Mouse (Mus musculus) midbrain, embryonic 16.5 days (tissue): ENCODE results near the gene Cd300lg. TPM values are rescaled to one million over a fixed set of nuclear protein-coding genes. Genes with fewer than 3 reads are reported as not detected.

Experiments used
- ATAC-seq: fragments of 200-750 bp; cut with Nextera tagmentation; 2 replicates; pipeline ENCODE4 v1.8.0; 2017; ENCODE audit warnings: moderate TSS enrichment
- H3K27ac ChIP-seq: fragments of 300-500 bp; sonication (generic); 2 replicates; pipeline ENCODE4 v1.5.1; 2014; ENCODE audit warnings: mild to moderate bottlenecking, low read length, mixed read lengths
- H3K27me3 ChIP-seq: fragments of 300-500 bp; sonication (generic); 2 replicates; pipeline ENCODE4 v1.6.1; 2014; ENCODE audit warnings: low read depth, low read length, mixed read lengths; ENCODE audit not compliant: control insufficient read depth, insufficient read depth
- H3K36me3 ChIP-seq: fragments of 300-500 bp; sonication (generic); 2 replicates; pipeline ENCODE4 v1.6.1; 2014; ENCODE audit warnings: mild to moderate bottlenecking, low read length, moderate library complexity, mixed read lengths; ENCODE audit not compliant: control insufficient read depth, insufficient read depth
- H3K4me1 ChIP-seq: fragments of 300-500 bp; sonication (generic); 2 replicates; pipeline ENCODE4 v1.6.1; 2014; ENCODE audit warnings: mild to moderate bottlenecking, low read length, mixed read lengths; ENCODE audit not compliant: control insufficient read depth, insufficient read depth
- H3K4me2 ChIP-seq: fragments of 300-500 bp; sonication (generic); 2 replicates; pipeline ENCODE4 v1.6.1; 2014; ENCODE audit warnings: mild to moderate bottlenecking, low read length, mixed read lengths
- H3K4me3 ChIP-seq: fragments of 300-500 bp; sonication (generic); 2 replicates; pipeline ENCODE4 v1.5.1; 2014; ENCODE audit warnings: low read depth, mild to moderate bottlenecking, low read length, moderate library complexity, mixed read lengths
- H3K9ac ChIP-seq: fragments of 300-500 bp; sonication (generic); 2 replicates; pipeline ENCODE4 v1.6.1; 2014; ENCODE audit warnings: low read depth, low read length, mixed read lengths
- H3K9me3 ChIP-seq: fragments of 300-500 bp; sonication (generic); replicated peaks from 2 replicates; pipeline ENCODE4 v1.6.1; 2014; ENCODE audit warnings: mild to moderate bottlenecking, low read length, mixed read lengths; ENCODE audit not compliant: control insufficient read depth, poor library complexity, severe bottlenecking
- WGBS: fragments of 180-500 bp; shearing (Covaris S2); extraction: QIAGEN DNeasy Blood & Tissue Kit; methylation state at CpG from one replicate; pipeline ENCODE4 v1.1.7; 2014; 5-methylcytosine and 5-hydroxymethylcytosine counted together
- polyA plus RNA-seq: library from polyadenylated mRNA; unstranded; fragments of >200 nt; fragmentation: Nextera tagmentation; extraction: Ambion mirVana; gene quantifications from 2 replicates; pipeline ENCODE4 v1.2.1, GENCODE M21; 2015

Cd300lg gene
- polyA plus RNA-seq, 1 experiment from 2014 or later: 0.23 TPM

GRCm38 (mm10) chr11:102051954-102052353 is 10.6 kb downstream of the Cd300lg start:
- no peaks in the 10 kb centered on the region for H3K4me1 ChIP-seq
- 40% methylated on average over 4 of the region's 4 CpGs for WGBS
- no peak overlapping the region for H3K4me3 ChIP-seq
- no peaks in the 10 kb centered on the region for H3K36me3 ChIP-seq
- H3K9ac ChIP-seq: no peak overlapping the region
- H3K9me3 ChIP-seq: no peaks in the 10 kb centered on the region
- no peak overlapping the region for H3K27ac ChIP-seq
- H3K27me3 ChIP-seq: no peaks in the 10 kb centered on the region
- no peak for ATAC-seq
- no peak overlapping the region for H3K4me2 ChIP-seq

DNA sequence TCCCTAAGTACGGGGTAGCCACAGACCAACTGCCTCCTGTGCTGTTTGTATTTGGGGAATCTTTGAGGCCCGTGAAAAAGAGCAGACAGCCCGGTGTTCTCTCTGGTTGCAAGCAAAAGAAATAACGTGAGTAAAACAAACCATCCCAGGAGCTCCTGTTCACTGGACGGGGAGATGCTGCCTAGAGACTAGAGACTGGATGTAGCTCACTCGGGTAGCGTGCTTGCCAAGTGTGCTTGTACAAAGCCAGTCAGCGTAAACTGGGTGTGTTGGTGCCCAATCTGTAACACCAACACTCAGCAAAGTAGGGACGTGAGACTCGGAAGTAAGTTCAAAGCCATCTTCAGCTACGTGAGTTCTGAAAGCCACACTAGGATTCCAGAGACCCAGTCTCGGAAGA is 11.4 kb downstream of the Cd300lg start:
- no peaks in the 10 kb centered on the region for H3K4me1 ChIP-seq
- H3K4me2 ChIP-seq: no peak overlapping the region
- H3K4me3 ChIP-seq: no peak overlapping the region
- no peak overlapping the region for H3K27ac ChIP-seq
- H3K9me3 ChIP-seq: no peaks in the 10 kb centered on the region
- H3K36me3 ChIP-seq: no peaks in the 10 kb centered on the region
- no peak overlapping the region for H3K9ac ChIP-seq
- 80% methylated on average over 12 of the region's 12 CpGs for WGBS
- no peaks in the 10 kb centered on the region for H3K27me3 ChIP-seq
- ATAC-seq: no peak

GRCm38 (mm10) chr11:102053183-102053582 is 11.9 kb downstream of the Cd300lg start:
- no peaks in the 10 kb centered on the region for H3K36me3 ChIP-seq
- H3K4me2 ChIP-seq: no peak overlapping the region
- H3K4me1 ChIP-seq: no peaks in the 10 kb centered on the region
- H3K27ac ChIP-seq: no peak overlapping the region
- H3K9me3 ChIP-seq: no peaks in the 10 kb centered on the region
- H3K27me3 ChIP-seq: no peaks in the 10 kb centered on the region
- WGBS: 80% methylated on average over 7 of the region's 7 CpGs
- H3K4me3 ChIP-seq: no peak overlapping the region
- no peak overlapping the region for H3K9ac ChIP-seq
- no peak for ATAC-seq

DNA sequence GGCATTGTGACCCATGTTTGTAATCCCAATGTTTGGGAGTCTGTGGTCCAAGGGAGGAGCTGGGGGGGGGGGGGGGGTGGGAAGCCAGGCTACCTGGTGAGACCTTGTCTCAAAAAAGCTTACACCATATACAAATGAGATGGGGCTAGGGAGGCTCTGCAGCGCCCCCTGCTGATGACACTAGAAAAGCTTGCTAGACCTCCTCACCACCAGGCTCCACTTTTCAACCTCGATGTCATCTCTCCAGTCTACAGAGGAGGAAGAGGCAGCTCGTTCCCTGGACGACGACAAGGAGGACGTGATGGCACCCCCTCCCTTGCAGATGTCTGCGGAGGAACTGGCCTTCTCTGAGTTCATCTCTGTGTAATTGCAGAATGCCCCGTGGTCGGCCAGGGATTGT is 12.5 kb downstream of the Cd300lg start:
- no peak overlapping the region for H3K4me3 ChIP-seq
- no peaks in the 10 kb centered on the region; the same call in 1 of the 2 replicates for H3K36me3 ChIP-seq
- no peak overlapping the region for H3K4me2 ChIP-seq
- no peaks in the 10 kb centered on the region for H3K9me3 ChIP-seq
- no peak overlapping the region; the same call in 1 of the 2 replicates for H3K9ac ChIP-seq
- H3K4me1 ChIP-seq: no peaks in the 10 kb centered on the region
- no peak overlapping the region for H3K27ac ChIP-seq
- no peaks in the 10 kb centered on the region for H3K27me3 ChIP-seq
- 25% methylated on average over 9 of the region's 9 CpGs for WGBS
- ATAC-seq: no peak

DNA sequence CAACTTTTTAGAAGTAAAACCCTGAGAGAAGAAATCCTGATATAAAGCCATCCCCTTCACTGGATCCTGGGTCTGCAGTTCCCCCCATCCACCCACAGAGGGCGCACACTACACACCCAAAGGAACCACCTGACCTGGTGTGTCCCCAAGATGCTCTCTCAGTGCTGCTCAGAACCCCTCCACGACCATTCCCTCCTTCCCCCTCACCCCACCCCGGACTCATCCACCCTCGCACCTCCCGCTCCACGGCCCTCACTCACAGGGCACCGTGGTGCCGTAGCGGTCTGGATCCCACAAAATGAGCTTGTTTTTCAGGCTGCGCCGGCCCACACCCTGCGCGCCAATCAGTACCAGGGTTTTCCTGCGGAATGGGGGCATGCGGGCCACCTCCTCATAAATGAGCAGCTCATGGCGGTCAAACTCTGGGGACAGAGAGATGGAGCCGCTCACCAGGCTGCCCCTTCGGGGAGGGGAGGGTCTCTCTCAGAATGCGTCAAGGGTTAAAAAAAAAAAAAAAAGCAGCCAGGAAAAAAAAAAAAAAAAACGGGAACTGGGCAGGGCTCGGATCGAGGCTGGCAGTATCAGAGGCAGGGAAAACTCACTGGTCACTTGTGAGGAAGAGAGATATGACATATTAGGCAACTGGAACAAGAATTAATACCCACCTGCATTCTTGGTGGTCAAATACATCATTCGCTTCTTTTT is 20.1 kb downstream of the Cd300lg start:
- H3K27me3 ChIP-seq: no peaks in the 10 kb centered on the region
- H3K4me1 ChIP-seq: peaks cover 6% of the 10 kb centered on the region; the same call in 1 of the 2 replicates
- no peaks in the 10 kb centered on the region for H3K9me3 ChIP-seq
- WGBS: 4% methylated on average over 23 of the region's 23 CpGs
- H3K9ac ChIP-seq: peak overlapping the region; percentile 57
- peaks cover 25% of the 10 kb centered on the region for H3K36me3 ChIP-seq
- H3K27ac ChIP-seq: no peak overlapping the region
- H3K4me2 ChIP-seq: peak overlapping the region; percentile 68
- peak; percentile 76 for ATAC-seq
- H3K4me3 ChIP-seq: peak overlapping the region; percentile 43

DNA sequence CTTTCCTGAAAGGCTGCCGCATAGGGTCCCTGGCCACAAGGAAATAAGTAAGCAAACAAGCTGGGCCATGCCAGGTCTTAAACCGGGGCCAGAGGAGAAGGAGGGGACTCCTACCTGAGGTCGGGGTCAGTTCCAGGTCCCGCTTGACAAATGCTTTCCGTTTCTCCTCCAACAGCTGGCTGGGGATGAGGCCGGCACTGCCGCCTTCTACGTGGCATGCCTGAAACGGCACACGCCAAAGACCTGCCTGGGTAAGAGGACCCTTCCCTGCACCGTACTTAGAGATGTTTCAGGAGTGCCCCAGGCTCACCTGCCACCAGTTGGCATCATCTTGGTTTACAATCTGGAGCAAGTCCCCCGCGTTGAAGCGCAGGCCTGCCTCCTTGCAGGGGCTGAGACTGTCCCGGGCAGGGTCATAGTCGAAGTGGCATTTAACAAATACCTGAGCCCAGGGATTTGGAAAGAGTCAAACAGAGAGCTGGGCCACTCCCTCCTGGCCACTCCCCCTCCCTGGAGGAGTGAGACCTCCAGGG is 20.7 kb downstream of the Cd300lg start:
- H3K27ac ChIP-seq: no peak overlapping the region
- peaks cover 25% of the 10 kb centered on the region for H3K36me3 ChIP-seq
- peaks cover 6% of the 10 kb centered on the region; the same call in 1 of the 2 replicates for H3K4me1 ChIP-seq
- H3K9ac ChIP-seq: no peak overlapping the region
- H3K9me3 ChIP-seq: no peaks in the 10 kb centered on the region
- H3K4me3 ChIP-seq: no peak overlapping the region
- 43% methylated on average over 16 of the region's 16 CpGs for WGBS
- H3K4me2 ChIP-seq: no peak overlapping the region
- no peaks in the 10 kb centered on the region for H3K27me3 ChIP-seq
- ATAC-seq: no peak

DNA sequence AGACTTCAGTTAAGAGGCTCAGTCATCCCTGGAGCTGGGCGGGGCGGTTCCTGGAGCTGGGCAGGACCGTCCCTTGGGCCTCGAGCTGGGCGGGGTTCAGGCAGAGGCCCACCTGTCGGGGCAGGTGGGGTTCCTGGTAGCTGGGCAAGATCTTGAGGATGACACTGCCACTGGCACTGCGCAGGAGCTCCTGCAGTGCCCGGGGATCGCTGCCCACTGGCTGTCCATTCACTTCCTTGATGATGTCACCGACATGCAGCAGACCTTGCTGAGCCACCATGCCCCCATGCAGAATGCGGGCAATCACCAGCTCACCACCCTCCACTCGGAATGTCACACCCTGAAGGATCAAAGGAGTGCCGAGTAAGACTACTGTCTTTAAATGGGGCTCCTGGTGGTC is 21.8 kb downstream of the Cd300lg start:
- peaks cover 6% of the 10 kb centered on the region; the same call in 1 of the 2 replicates for H3K4me1 ChIP-seq
- no peaks in the 10 kb centered on the region for H3K27me3 ChIP-seq
- no peaks in the 10 kb centered on the region for H3K9me3 ChIP-seq
- no peak overlapping the region for H3K27ac ChIP-seq
- WGBS: 86% methylated on average over 13 of the region's 13 CpGs
- H3K4me3 ChIP-seq: no peak overlapping the region
- no peak overlapping the region for H3K4me2 ChIP-seq
- H3K9ac ChIP-seq: no peak overlapping the region
- ATAC-seq: no peak
- H3K36me3 ChIP-seq: peaks cover 25% of the 10 kb centered on the region

GRCm38 (mm10) chr11:102068969-102069368 is 27.7 kb downstream of the Cd300lg start:
- WGBS: 45% methylated on average over 2 of the region's 2 CpGs
- H3K4me2 ChIP-seq: no peak overlapping the region

DNA sequence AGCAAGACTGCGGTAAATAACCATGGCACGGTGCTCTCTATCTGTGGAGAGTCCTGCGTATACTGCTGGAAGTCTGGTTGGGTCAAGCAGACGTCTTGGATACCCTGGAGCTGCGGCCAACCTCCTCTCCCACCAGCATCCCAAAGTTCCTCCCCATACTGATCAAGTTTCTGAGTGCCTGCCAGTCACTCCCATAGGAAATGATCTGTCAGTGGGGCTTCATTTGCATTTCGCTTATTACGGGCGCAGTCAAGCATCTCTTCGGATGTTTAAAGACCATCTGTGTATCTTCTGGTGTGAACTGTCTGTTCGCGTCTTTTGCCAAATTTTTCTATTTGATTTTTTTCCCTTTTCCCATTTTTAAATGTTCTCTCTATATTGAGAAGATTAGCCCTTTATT is 28.3 kb downstream of the Cd300lg start:
- Histone ChIP-seq H3K4me3 (no peak overlapping the region), H3K36me3 (0 out of 2 replicates have a peak, but pooled peaks cover 3% of the 10 kb centered on the region), H3K9ac (no peak overlapping the region), H3K27ac (no peak overlapping the region), H3K9me3 (no peaks in the 10 kb centered on the region), H3K27me3 (no peaks in the 10 kb centered on the region), H3K4me2 (no peak overlapping the region), H3K4me1 (0 out of 2 replicates have a peak, but pooled peaks cover 2% of the 10 kb centered on the region)
- ATAC-seq: no peak
- WGBS: 57% methylated on average over 11 of the region's 11 CpGs

More at GRCm38 (mm10) chr11:102068969-102069368, 27.7 kb downstream of the Cd300lg start:
- ATAC-seq: no peak
- Histone ChIP-seq H3K36me3 (peaks cover 5% of the 10 kb centered on the region; the same call in 1 of the 2 replicates), H3K27me3 (no peaks in the 10 kb centered on the region), H3K27ac (no peak overlapping the region), H3K4me1 (0 out of 2 replicates have a peak, but pooled peaks cover 2% of the 10 kb centered on the region), H3K9ac (no peak overlapping the region), H3K4me3 (no peak overlapping the region), H3K9me3 (no peaks in the 10 kb centered on the region)
